Mouse (Mus musculus) ovary, postnatal 36 days (tissue): ENCODE results near the gene Gm10717.
"Not testable (repeated sequence)": the region's sequence is repeated elsewhere in the genome, so short reads cannot be mapped to it uniquely, and the experiment has no call there.

ENCODE experiments used
- DNase-seq: peaks from one replicate; pipeline ENCODE4 v3.0.0; 2022; ENCODE audit warnings: low spot score, mixed read lengths

The Gm10717 gene

DNA sequence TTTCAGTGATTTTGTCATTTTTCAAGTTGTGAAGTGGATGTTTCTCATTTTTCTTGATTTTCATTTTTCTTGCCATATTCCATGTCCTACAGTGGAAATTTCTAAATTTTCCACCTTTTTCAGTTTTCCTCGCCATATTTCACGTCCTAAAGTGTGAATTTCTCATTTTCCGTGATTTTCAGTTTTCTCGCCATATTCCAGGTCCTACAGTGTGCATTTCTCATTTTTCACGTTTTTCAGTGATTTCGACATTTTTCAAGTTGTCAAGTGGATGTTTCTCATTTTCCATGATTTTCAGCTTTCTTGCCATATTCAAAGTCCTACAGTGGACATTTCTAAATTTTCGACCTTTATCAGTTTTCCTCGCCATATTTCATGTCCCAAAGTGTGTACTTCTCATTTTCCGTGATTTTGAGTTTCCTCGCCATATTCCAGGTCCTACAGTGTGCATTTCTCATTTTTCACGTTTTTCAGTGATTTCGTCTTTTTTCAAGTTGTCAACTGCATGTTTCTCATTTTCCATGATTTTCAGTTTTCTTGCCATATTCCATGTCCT lies at the start of gene Gm10717:
Gm10717 (plus strand) TSS at position 506 of the 556 bp plus-strand sequence.
- not testable (repeated sequence) for DNase-seq

DNA sequence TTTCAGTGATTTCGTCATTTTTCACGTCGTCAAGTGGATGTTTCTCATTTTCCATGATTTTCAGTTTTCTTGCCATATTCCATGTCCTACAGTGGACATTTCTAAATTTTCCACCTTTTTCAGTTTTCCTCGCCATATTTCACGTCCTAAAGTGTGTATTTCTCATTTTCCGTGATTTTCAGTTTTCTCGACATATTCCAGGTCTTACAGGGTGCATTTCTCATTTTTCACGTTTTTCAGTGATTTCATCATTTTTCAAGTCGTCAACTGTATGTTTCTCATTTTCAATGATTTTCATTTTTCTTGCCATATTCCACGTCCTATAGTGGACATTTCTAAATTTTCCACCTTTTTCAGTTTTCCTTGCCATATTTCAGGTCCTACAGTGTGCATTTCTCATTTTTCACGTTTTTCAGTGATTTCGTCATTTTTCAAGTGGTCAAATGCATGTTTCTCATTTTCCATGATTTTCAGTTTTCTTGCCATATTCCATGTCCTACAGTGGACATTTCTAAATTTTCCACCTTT lies 24.7 kb upstream of the Gm10717 start, which contains the start of gene Gm10722:
Gm10722 (plus strand) TSS at position 478 of the 528 bp plus-strand sequence.
- DNase-seq: not testable (repeated sequence)

DNA sequence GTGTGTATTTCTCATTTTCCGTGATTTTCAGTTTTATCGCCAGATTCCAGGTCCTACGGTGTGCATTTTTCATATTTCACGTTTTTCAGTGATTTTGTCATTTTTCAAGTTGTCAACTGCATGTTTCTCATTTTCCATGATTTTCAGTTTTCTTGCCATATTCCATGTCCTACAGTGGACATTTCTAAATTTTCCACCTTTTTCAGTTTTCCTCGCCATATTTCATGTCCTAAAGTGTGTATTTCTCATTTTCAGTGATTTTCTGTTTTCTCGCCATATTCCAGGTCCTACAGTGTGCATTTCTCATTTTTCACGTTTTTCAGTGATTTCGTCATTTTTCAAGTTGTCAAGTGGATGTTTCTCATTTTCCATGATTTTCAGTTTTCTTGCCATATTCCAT lies 24.2 kb upstream of the Gm10717 start:
- DNase-seq: not testable (repeated sequence)

DNA sequence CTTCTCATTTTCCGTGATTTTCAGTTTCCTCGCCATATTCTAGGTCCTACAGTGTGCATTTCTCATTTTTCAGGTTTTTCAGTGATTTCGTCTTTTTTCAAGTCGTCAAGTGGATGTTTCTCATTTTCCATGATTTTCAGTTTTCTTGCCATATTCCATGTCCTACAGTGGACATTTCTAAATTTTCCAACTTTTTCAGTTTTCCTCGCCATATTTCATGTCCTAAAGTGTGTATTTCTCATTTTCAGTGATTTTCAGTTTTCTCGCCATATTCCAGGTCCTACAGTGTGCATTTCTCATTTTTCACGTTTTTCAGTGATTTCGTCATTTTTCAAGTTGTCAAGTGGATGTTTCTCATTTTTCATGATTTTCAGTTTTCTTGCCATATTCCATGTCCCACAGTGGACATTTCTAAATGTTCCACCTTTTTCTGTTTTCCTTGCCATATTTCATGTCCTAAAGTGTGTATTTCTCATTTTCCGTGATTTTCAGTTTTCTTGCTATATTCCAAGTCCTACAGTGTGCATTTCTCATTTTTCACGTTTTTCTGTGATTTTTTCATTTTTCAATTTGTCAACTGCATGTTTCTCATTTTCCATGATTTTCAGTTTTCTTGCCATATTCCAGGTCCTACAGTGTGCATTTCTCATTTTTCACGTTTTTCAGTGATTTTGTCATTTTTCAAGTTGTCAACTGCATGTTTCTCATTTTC lies 23.1 kb upstream of the Gm10717 start:
- peak; percentile 21 for DNase-seq

DNA sequence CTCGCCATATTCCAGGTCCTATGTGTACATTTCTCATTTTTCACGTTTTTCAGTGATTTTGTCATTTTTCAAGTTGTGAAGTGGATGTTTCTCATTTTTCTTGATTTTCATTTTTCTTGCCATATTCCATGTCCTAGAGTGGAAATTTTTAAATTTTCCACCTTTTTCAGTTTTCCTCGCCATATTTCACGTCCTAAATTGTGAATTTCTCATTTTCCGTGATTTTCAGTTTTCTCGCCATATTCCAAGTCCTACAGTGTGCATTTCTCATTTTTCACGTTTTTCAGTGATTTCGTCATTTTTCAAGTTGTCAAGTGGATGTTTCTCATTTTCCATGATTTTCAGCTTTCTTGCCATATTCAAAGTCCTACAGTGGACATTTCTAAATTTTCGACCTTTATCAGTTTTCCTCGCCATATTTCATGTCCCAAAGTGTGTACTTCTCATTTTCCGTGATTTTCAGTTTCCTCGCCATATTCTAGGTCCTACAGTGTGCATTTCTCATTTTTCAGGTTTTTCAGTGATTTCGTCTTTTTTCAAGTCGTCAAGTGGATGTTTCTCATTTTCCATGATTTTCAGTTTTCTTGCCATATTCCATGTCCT lies 22.3 kb upstream of the Gm10717 start, which contains the start of gene Gm11168:
Gm11168 (plus strand) TSS at position 553 of the 603 bp plus-strand sequence.
- DNase-seq: not testable (repeated sequence)

DNA sequence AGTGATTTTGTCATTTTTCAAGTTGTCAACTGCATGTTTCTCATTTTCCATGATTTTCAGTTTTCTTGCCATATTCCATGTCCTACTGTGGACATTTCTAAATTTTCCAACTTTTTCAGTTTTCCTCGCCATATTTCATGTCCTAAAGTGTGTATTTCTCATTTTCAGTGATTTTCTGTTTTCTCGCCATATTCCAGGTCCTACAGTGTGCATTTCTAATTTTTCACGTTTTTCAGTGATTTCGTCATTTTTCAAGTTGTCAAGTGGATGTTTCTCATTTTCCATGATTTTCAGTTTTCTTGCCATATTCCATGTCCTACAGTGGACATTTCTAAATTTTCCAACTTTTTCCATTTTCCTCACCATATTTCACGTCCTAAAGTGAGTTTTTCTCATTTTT lies 19.0 kb upstream of the Gm10717 start:
- DNase-seq: not testable (repeated sequence)

DNA sequence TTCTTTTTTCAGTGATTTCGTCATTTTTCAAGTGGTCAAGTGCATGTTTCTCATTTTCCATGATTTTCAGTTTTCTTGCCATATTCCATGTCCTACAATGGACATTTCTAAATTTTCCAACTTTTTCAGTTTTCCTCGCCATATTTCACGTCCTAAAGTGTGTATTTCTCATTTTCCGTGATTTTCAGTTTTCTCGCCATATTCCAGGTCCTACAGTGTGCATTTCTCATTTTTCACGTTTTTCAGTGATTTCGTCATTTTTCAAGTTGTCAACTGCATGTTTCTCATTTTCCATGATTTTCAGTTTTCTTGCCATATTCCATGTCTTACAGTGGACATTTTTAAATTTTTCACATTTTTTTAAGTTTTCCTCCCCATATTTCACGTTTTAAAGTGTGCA lies 18.6 kb upstream of the Gm10717 start:
- DNase-seq: peak; percentile 31

DNA sequence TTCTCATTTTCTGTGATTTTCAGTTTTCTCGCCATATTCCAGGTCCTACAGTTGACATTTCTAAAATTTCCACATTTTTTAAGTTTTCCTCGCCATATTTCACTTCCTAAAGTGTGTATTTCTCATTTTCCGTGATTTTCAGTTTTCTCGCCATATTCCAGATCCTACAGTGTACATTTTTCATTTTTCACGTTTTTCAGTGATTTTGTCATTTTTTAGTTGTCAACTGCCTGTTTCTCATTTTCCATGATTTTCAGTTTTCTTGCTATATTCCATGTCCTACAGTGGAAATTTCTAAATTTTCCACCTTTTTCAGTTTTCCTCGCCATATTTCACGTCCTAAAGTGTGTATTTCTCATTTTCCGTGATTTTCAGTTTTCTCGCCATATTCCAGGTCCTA lies 17.9 kb upstream of the Gm10717 start:
- DNase-seq: not testable (repeated sequence)

DNA sequence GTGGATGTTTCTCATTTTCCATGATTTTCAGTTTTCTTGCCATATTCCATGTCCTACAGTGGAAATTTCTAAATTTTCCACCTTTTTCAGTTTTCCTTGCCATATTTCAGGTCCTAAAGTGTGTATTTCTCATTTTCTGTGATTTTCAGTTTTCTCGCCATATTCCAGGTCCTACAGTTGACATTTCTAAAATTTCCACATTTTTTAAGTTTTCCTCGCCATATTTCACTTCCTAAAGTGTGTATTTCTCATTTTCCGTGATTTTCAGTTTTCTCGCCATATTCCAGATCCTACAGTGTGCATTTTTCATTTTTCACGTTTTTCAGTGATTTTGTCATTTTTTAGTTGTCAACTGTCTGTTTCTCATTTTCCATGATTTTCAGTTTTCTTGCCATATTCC lies 15.9 kb upstream of the Gm10717 start:
- DNase-seq: not testable (repeated sequence)

DNA sequence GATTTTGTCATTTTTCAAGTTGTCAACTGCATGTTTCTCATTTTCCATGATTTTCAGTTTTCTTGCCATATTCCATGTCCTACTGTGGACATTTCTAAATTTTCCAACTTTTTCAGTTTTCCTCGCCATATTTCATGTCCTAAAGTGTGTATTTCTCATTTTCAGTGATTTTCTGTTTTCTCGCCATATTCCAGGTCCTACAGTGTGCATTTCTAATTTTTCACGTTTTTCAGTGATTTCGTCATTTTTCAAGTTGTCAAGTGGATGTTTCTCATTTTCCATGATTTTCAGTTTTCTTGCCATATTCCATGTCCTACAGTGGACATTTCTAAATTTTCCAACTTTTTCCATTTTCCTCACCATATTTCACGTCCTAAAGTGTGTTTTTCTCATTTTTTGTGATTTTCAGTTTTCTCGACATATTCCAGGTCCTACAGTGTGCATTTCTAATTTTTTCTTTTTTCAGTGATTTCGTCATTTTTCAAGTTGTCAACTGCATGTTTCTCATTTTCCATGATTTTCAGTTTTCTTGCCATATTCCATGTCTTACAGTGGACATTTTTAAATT lies 13.1 kb upstream of the Gm10717 start:
- not testable (repeated sequence) for DNase-seq

DNA sequence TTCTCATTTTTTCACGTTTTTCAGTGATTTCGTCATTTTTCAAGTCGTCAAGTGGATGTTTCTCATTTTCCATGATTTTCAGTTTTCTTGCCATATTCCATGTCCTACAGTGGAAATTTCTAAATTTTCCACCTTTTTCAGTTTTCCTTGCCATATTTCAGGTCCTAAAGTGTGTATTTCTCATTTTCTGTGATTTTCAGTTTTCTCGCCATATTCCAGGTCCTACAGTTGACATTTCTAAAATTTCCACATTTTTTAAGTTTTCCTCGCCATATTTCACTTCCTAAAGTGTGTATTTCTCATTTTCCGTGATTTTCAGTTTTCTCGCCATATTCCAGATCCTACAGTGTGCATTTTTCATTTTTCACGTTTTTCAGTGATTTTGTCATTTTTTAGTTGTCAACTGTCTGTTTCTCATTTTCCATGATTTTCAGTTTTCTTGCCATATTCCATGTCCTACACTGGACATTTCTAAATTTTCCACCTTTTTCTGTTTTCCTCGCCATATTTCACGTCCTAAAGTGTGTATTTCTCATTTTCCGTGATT lies 12.4 kb upstream of the Gm10717 start, which contains the start of gene Gm10721:
Gm10721 (plus strand) TSS at position 408 of the 547 bp plus-strand sequence.
- DNase-seq: not testable (repeated sequence)

DNA sequence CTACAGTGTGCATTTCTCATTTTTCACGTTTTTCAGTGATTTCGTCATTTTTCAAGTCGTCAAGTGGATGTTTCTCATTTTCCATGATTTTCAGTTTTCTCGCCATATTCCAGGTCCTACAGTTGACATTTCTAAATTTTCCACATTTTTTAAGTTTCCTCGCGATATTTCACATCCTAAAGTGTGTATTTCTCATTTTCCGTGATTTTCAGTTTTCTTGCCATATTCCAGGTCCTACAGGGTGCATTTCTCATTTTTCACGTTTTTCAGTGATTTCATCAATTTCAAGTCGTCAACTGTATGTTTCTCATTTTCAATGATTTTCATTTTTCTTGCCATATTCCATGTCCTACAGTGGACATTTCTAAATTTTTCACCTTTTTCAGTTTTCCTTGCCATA lies 9.9 kb upstream of the Gm10717 start, which contains the start of gene Gm10720:
Gm10720 (plus strand) TSS at position 301 of the 400 bp plus-strand sequence.
- DNase-seq: not testable (repeated sequence)

DNA sequence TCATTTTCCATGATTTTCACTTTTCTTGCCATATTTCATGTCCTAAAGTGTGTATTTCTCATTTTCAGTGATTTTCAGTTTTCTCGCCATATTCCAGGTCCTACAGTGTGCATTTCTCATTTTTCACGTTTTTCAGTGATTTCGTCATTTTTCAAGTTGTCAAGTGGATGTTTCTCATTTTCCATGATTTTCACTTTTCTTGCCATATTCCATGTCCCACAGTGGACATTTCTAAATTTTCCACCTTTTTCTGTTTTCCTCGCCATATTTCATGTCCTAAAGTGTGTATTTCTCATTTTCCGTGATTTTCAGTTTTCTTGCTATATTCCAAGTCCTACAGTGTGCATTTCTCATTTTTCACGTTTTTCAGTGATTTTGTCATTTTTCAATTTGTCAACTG lies 9.3 kb upstream of the Gm10717 start:
- DNase-seq: not testable (repeated sequence)

DNA sequence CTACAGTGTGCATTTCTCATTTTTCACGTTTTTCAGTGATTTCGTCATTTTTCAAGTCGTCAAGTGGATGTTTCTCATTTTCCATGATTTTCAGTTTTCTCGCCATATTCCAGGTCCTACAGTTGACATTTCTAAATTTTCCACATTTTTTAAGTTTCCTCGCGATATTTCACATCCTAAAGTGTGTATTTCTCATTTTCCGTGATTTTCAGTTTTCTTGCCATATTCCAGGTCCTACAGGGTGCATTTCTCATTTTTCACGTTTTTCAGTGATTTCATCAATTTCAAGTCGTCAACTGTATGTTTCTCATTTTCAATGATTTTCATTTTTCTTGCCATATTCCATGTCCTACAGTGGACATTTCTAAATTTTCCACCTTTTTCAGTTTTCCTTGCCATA lies 8.1 kb upstream of the Gm10717 start, which contains the start of gene Gm10719:
Gm10719 (plus strand) TSS at position 301 of the 400 bp plus-strand sequence.
- DNase-seq: not testable (repeated sequence)

DNA sequence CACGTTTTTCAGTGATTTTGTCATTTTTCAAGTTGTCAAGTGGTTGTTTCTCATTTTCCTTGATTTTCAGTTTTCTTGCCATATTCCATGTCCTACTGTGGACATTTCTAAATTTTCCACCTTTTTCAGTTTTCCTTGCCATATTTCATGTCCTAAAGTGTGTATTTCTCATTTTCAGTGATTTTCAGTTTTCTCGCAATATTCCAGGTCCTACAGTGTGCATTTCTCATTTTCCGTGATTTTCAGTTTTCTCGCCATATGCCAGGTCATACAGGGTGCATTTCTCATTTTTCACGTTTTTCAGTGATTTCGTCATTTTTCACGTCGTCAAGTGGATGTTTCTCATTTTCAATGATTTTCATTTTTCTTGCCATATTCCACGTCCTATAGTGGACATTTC lies 6.3 kb upstream of the Gm10717 start:
- peak; percentile 34 for DNase-seq

DNA sequence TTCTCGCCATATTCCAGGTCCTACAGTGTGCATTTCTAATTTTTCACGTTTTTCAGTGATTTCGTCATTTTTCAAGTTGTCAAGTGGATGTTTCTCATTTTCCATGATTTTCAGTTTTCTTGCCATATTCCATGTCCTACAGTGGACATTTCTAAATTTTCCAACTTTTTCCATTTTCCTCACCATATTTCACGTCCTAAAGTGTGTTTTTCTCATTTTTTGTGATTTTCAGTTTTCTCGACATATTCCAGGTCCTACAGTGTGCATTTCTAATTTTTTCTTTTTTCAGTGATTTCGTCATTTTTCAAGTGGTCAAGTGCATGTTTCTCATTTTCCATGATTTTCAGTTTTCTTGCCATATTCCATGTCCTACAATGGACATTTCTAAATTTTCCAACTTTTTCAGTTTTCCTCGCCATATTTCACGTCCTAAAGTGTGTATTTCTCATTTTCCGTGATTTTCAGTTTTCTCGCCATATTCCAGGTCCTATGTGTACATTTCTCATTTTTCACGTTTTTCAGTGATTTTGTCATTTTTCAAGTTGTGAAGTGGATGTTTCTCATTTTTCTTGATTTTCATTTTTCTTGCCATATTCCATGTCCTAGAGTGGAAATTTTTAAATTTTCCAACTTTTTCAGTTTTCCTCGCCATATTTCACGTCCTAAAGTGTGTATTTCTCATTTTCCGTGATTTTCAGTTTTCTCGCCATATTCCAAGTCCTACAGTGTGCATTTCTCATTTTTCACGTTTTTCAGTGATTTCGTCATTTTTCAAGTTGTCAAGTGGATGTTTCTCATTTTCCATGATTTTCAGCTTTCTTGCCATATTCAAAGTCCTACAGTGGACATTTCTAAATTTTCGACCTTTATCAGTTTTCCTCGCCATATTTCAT lies 5.1 kb upstream of the Gm10717 start:
- not testable (repeated sequence) for DNase-seq

DNA sequence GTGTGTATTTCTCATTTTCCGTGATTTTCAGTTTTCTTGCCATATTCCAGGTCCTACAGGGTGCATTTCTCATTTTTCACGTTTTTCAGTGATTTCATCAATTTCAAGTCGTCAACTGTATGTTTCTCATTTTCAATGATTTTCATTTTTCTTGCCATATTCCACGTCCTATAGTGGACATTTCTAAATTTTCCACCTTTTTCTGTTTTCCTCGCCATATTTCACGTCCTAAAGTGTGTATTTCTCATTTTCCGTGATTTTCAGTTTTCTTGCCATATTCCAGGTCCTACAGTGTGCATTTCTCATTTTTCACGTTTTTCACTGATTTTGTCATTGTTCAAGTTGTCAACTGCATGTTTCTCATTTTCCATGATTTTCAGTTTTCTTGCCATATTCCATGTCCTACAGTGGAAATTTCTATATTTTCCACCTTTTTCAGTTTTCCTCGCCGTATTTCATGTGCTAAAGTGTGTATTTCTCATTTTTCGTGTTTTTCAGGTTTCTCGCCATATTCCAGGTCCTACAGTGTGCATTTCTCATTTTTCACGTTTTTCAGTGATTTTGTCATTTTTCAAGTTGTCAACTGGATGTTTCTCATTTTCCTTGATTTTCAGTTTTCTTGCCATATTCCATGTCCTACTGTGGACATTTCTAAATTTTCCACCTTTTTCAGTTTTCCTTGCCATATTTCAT lies 2.8 kb upstream of the Gm10717 start:
- not testable (repeated sequence) for DNase-seq

DNA sequence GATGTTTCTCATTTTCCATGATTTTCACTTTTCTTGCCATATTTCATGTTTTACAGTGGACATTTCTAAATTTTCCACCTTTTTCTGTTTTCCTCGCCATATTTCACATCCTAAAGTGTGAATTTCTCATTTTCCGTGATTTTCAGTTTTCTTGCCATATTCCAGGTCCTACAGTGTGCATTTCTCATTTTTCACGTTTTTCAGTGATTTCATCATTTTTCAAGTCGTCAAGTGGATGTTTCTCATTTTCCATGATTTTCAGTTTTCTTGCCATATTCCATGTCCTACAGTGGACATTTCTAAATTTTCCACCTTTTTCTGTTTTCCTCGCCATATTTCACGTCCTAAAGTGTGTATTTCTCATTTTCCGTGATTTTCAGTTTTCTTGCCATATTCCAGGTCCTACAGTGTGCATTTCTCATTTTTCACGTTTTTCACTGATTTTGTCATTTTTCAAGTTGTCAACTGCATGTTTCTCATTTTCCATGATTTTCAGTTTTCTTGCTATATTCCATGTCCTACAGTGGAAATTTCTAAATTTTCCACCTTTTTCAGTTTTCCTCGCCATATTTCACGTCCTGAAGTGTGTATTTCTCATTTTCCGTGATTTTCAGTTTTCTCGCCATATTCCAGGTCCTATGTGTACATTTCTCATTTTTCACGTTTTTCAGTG lies 1.8 kb upstream of the Gm10717 start, which contains the start of gene Gm10718:
Gm10718 (plus strand) TSS at position 236 of the 673 bp plus-strand sequence.
- DNase-seq: not testable (repeated sequence)

DNA sequence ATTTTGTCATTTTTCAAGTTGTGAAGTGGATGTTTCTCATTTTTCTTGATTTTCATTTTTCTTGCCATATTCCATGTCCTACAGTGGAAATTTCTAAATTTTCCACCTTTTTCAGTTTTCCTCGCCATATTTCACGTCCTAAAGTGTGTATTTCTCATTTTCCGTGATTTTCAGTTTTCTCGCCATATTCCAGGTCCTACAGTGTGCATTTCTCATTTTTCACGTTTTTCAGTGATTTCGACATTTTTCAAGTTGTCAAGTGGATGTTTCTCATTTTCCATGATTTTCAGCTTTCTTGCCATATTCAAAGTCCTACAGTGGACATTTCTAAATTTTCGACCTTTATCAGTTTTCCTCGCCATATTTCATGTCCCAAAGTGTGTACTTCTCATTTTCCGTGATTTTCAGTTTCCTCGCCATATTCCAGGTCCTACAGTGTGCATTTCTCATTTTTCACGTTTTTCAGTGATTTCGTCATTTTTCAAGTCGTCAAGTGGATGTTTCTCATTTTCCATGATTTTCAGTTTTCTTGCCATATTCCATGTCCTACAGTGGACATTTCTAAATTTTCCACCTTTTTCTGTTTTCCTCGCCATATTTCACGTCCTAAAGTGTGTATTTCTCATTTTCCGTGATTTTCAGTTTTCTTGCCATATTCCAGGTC lies 1.1 kb upstream of the Gm10717 start:
- DNase-seq: peak; percentile 22
